Mouse (Mus musculus) ES-E14 (cell line): ENCODE measurements around the gene Smco3. TPM values are rescaled to one million over a fixed set of nuclear protein-coding genes. Genes with fewer than 3 reads are reported as not detected.

Source experiments
- DNase-seq: peaks from one replicate; pipeline ENCODE4 v3.0.0-alpha.2; 2013; ENCODE audit warnings: low read depth, low spot score
- H3K27ac ChIP-seq: 2 replicates; pipeline ENCODE4 v1.5.1; 2012; ENCODE audit warnings: low read depth, mild to moderate bottlenecking, low read length, moderate library complexity, mixed read lengths; ENCODE audit not compliant: poor library complexity, insufficient read depth, severe bottlenecking
- H3K36me3 ChIP-seq: 2 replicates; pipeline ENCODE4 v1.6.1; 2012; ENCODE audit warnings: mild to moderate bottlenecking, low read length, moderate library complexity, mixed read lengths; ENCODE audit not compliant: control insufficient read depth, poor library complexity, insufficient read depth, severe bottlenecking
- H3K4me1 ChIP-seq, 2 experiments: fragments of 150-350 bp in 1 of 2; sonication (generic) in 1 of 2; 2 replicates each; pipeline ENCODE4 v1.6.1; 2012; ENCODE audit warnings: low read length in 2 of 2, mild to moderate bottlenecking in 1 of 2, mixed read lengths in 1 of 2; ENCODE audit not compliant: control insufficient read depth in 2 of 2, insufficient read depth in 2 of 2, poor library complexity in 1 of 2
- H3K4me3 ChIP-seq, 2 experiments: fragments of 150-350 bp in 1 of 2; sonication (generic) in 1 of 2; 2 replicates each; pipeline ENCODE4 v1.5.1; 2012; ENCODE audit warnings: low read length in 2 of 2, low read depth in 1 of 2, mild to moderate bottlenecking in 1 of 2, mixed read lengths in 1 of 2; ENCODE audit not compliant: insufficient read depth in 1 of 2, poor library complexity in 1 of 2, severe bottlenecking in 1 of 2
- H3K9ac ChIP-seq: 2 replicates; pipeline ENCODE4 v1.6.1; 2012; ENCODE audit warnings: low read depth, mild to moderate bottlenecking, low read length, mixed read lengths; ENCODE audit not compliant: poor library complexity, insufficient read depth, severe bottlenecking
- H3K9me3 ChIP-seq: fragments of 150-350 bp; sonication (generic); 2 replicates; pipeline ENCODE4 v1.6.1; 2012; ENCODE audit warnings: low read depth, mild to moderate bottlenecking, low read length; ENCODE audit not compliant: control insufficient read depth, insufficient read depth
- CHD2 ChIP-seq: IDR thresholded peaks from 2 replicates; pipeline ENCODE4 v1.6.1; 2014; ENCODE audit warnings: mild to moderate bottlenecking, low read depth, low read length, inconsistent platforms
- HCFC1 ChIP-seq: IDR thresholded peaks from 2 replicates; pipeline ENCODE4 v1.6.1; 2012; ENCODE audit warnings: low read length, inconsistent platforms, borderline replicate concordance; ENCODE audit not compliant: insufficient read depth
- MAFK ChIP-seq: IDR thresholded peaks from 2 replicates; pipeline ENCODE4 v1.6.1; 2014; ENCODE audit warnings: mild to moderate bottlenecking, low read depth, low read length, inconsistent platforms; ENCODE audit not compliant: insufficient read depth
- ZC3H11A ChIP-seq: IDR thresholded peaks from 2 replicates; pipeline ENCODE4 v1.6.1; 2012; ENCODE audit warnings: low read depth, mild to moderate bottlenecking, inconsistent platforms, low read length, borderline replicate concordance
- ZNF384 ChIP-seq: IDR thresholded peaks from 2 replicates; pipeline ENCODE4 v1.6.1; 2012; ENCODE audit warnings: low read depth, low read length, inconsistent platforms
- in situ Hi-C, 2 experiments: fragments of 600-800 bp; cut with MboI; formaldehyde crosslinking; loops; one replicate each; pipeline ENCODE4 v1.15.1; 2025; ENCODE audit warnings: low sequenced_read_pairs in 2 of 2, inconsistent platforms in 1 of 2; ENCODE audit not compliant: unreplicated experiment in 2 of 2
- total RNA-seq: library from RNA; depleted of rRNA; stranded (reverse); fragments of 300-350 nt; gene quantifications from 2 replicates; pipeline ENCODE4 v1.2.3, GENCODE M21; 2012; rRNA removed

The Smco3 gene
- total RNA-seq, 1 experiment: not detected

GRCm38 (mm10) chr6:136782146-136782545, 53.1 kb downstream of the Smco3 start:
- no peak overlapping the region for H3K9ac ChIP-seq
- DNase-seq: no peak
- no peak overlapping the region for H3K4me3 ChIP-seq
- H3K36me3 ChIP-seq: no peaks in the 10 kb centered on the region
- H3K9me3 ChIP-seq: no peaks in the 10 kb centered on the region
- H3K4me1 ChIP-seq: no peaks in the 10 kb centered on the region
- in situ Hi-C loops: no loop called here
- H3K27ac ChIP-seq: no peak overlapping the region
- TF ChIP-seq HCFC1 (no peak), CHD2 (no peak), ZNF384 (no peak), ZC3H11A (no peak), MAFK (no peak)

- DNase-seq: no peak
- no peak within 1 kb of the TSS for H3K9ac ChIP-seq
- no peak within 1 kb of the TSS for H3K4me3 ChIP-seq
- no peaks in the 10 kb centered on the region for H3K9me3 ChIP-seq
- no peak within 1 kb of the TSS for H3K27ac ChIP-seq
- no peaks in the 10 kb centered on the region for H3K36me3 ChIP-seq
- in situ Hi-C loops: no loop called here
- H3K4me1 ChIP-seq: no peaks in the 10 kb centered on the region
- no peak for TF ChIP-seq ZC3H11A
- no peak for TF ChIP-seq HCFC1
- no peak for TF ChIP-seq CHD2
- TF ChIP-seq ZNF384: no peak
- TF ChIP-seq MAFK: no peak
Observed at GRCm38 (mm10) chr6:136781377-136781986, 53.8 kb downstream of the Smco3 start, which contains the start of gene Gucy2c. Gucy2c (minus strand) TSS chr6:136781765.

Other genes starting within 250 kb of the Smco3 start
- gene Plbd1, start 173.5 kb downstream of the Smco3 start, total RNA-seq: 2.5 and 3.0 TPM in 2 replicates
- 0.09 and 0.11 TPM in 2 replicates for gene Gucy2c, start 53.7 kb downstream of the Smco3 start, total RNA-seq
- 70.5 and 110 TPM in 2 replicates for gene Hist4h4, start 31.0 kb downstream of the Smco3 start, total RNA-seq
- 185 and 274 TPM in 2 replicates for gene H2afj, start 27.2 kb downstream of the Smco3 start, total RNA-seq
- gene BC049715, start 7.8 kb downstream of the Smco3 start, total RNA-seq: 0.90 and 1.2 TPM in 2 replicates
- gene Wbp11, start 7.2 kb downstream of the Smco3 start, total RNA-seq: 33.5 and 41.7 TPM in 2 replicates
- 0.32 TPM in 1 of 2 replicates, not detected in the other for gene Art4, start 22.3 kb upstream of the Smco3 start, total RNA-seq
- not detected in 2 replicates for gene Mgp, start 40.4 kb upstream of the Smco3 start, total RNA-seq
- not detected in 2 replicates for gene Erp27, start 86.7 kb upstream of the Smco3 start, total RNA-seq
- 0.45 TPM in 1 of 2 replicates, not detected in the other for gene Pde6h, start 88.4 kb upstream of the Smco3 start, total RNA-seq
- 6.7 and 20.9 TPM in 2 replicates for gene Arhgdib, start 106.4 kb upstream of the Smco3 start, total RNA-seq